Mouse (Mus musculus): ENCODE measurements around the gene Olfr424.

Gene Olfr424

GRCm38 (mm10) chr1:174131217-174131616 lies at the start of gene Olfr424:
TSS of gene Olfr424 (plus strand) at chr1:174131517.
- no peak for DNase-seq (ENCODE audit: low spot score)

GRCm38 (mm10) chr1:174084031-174084430 lies 47.3 kb upstream of the Olfr424 start, which contains the start of gene Olfr429:
TSS of gene Olfr429 (plus strand) at chr1:174084331.
- DNase-seq (ENCODE audit: low spot score) = no peak

GRCm38 (mm10) chr1:174096591-174096990 lies 34.7 kb upstream of the Olfr424 start, which contains the start of gene Olfr427:
TSS of gene Olfr427 (plus strand) at chr1:174096891.
- no peak for DNase-seq (ENCODE audit: low spot score)

- no peak for DNase-seq (ENCODE audit: low spot score)
Observed at GRCm38 (mm10) chr1:174103735-174104134, 27.6 kb upstream of the Olfr424 start.

GRCm38 (mm10) chr1:174121062-174121461 lies 10.3 kb upstream of the Olfr424 start, which contains the start of gene Olfr231:
TSS of gene Olfr231 (minus strand) at chr1:174121162.
- DNase-seq (ENCODE audit: low spot score) = no peak

- DNase-seq (ENCODE audit: low spot score) = no peak
Observed at GRCm38 (mm10) chr1:174131999-174132398, 682 bp downstream of the Olfr424 start.

GRCm38 (mm10) chr1:174141384-174141783 lies 10.1 kb downstream of the Olfr424 start:
- DNase-seq (ENCODE audit: low spot score) = no peak

GRCm38 (mm10) chr1:174146696-174147095 lies 15.4 kb downstream of the Olfr424 start:
- no peak for DNase-seq (ENCODE audit: low spot score)

GRCm38 (mm10) chr1:174149289-174149688 lies 18.0 kb downstream of the Olfr424 start:
- DNase-seq (ENCODE audit: low spot score) = no peak

GRCm38 (mm10) chr1:174155333-174155732 lies 24.0 kb downstream of the Olfr424 start, which contains the start of gene Olfr420:
TSS of gene Olfr420 (plus strand) at chr1:174155633.
- DNase-seq (ENCODE audit: low spot score) = no peak

- no peak for DNase-seq (ENCODE audit: low spot score)
Observed at GRCm38 (mm10) chr1:174157622-174158021, 26.3 kb downstream of the Olfr424 start.

GRCm38 (mm10) chr1:174158512-174158911 lies 27.2 kb downstream of the Olfr424 start:
- no peak for DNase-seq (ENCODE audit: low spot score)

GRCm38 (mm10) chr1:174159095-174159494 lies 27.8 kb downstream of the Olfr424 start:
- no peak for DNase-seq (ENCODE audit: low spot score)

GRCm38 (mm10) chr1:174169024-174169423 lies 37.7 kb downstream of the Olfr424 start:
- no peak for DNase-seq (ENCODE audit: low spot score)

GRCm38 (mm10) chr1:174170706-174171501 lies 39.6 kb downstream of the Olfr424 start:
- no peak for DNase-seq (ENCODE audit: low spot score)

GRCm38 (mm10) chr1:174171537-174171936 lies 40.2 kb downstream of the Olfr424 start:
- no peak for DNase-seq (ENCODE audit: low spot score)

GRCm38 (mm10) chr1:174172605-174173004 lies 41.3 kb downstream of the Olfr424 start, which contains the start of gene Spta1:
TSS of gene Spta1 (plus strand) at chr1:174172776.
- DNase-seq (ENCODE audit: low spot score) = no peak

Data from MN1 (cell line).